Mouse (Mus musculus): Measurements from ENCODE around the gene Sema3a. TPM values are rescaled to one million over a fixed set of nuclear protein-coding genes. Genes with fewer than 3 reads are reported as not detected.

The Sema3a gene
- total RNA-seq, 2 experiments from 2014 or later: not detected

GRCm38 (mm10) chr5:13318728-13319429 lies 193.7 kb downstream of the Sema3a start:
- no peak for ATAC-seq (ENCODE audit: poor library complexity, severe bottlenecking)

DNA sequence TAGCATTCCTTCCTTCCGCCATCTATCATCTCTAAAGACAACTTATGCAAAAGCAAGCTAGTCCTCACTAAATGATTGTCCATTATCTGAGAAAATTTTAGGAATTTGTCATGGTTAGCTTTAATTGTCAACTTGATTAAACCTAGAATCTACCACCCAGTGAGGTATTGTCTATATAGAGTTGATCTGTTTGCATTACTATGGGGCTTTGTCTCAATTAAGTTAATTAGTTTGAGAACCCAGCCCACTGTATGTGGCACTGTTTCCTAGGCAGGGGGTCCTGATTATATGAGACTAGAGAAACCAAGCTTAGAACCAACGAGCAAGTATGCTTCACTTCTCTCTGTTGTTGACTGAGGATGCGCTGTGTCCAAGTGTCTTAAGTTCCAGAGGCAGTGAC lies 194.9 kb downstream of the Sema3a start:
- no peak for ATAC-seq (ENCODE audit: poor library complexity, severe bottlenecking)

DNA sequence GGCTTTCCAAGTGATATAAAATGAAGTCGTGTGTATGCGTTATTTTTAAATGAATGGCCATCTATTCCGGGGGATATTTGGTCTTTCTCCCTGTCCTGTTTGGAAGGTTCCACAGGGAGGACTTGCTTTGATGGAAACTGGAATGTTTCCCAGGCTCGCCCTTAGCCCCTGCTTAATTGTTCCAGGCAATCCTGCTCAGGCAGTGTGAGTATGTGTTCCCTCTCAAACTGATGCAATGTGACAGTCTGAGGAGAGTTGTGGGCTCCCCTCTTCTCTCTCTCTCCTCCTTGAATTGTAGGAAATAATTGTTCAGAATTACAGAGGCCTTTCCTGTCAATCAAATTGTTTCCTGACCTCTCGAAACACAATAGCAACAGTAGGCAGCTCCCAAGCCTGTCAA lies 202.1 kb downstream of the Sema3a start:
- no peak for ATAC-seq (ENCODE audit: poor library complexity, severe bottlenecking)

DNA sequence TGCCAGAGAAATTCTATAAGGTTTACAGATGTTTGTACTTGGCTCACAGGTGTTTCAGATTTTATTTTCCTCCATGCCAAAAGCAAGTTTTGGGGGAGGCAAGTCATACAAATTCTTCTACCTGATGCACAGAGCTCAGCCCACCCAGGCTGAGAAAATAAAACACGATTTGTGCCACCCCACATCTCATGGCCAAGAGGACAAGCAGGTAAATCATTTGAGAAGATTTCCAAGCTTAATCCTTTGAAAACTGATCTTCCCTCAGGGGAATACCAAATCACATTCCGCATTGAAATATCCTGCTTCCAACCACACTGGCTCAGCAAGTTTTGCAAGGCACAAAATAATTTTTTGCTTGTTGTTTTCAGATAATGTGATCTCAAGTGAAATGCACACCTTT lies 206.2 kb downstream of the Sema3a start:
- ATAC-seq (ENCODE audit: poor library complexity, severe bottlenecking): no peak

- no peak for ATAC-seq (ENCODE audit: poor library complexity, severe bottlenecking)
Observed at GRCm38 (mm10) chr5:13337665-13338064, 212.5 kb downstream of the Sema3a start.

- no peak for ATAC-seq (ENCODE audit: poor library complexity, severe bottlenecking)
Observed at GRCm38 (mm10) chr5:13347068-13347467, 221.9 kb downstream of the Sema3a start.

DNA sequence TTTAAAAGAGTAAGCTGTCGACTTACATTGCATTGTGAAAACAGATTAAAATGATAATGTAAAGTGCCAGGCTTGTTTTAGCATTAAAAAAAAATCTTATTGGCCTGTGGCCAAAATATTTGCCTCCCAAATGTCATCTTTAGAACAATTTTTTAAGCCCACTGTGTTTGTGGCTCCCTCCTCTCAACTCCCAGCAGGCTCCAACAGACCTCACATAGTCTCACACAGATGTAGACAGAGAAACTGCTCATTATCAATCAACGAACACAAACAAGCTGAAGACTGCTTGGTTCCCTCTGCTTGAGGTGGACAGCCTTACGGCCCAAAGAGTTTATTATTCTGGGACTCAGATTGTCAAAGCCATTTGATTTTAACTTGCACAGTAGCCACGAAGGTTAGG lies 226.4 kb downstream of the Sema3a start:
- no peak for ATAC-seq (ENCODE audit: poor library complexity, severe bottlenecking)

GRCm38 (mm10) chr5:13352995-13353394 lies 227.8 kb downstream of the Sema3a start:
- ATAC-seq (ENCODE audit: poor library complexity, severe bottlenecking): no peak

GRCm38 (mm10) chr5:13353539-13353938 lies 228.3 kb downstream of the Sema3a start:
- ATAC-seq (ENCODE audit: poor library complexity, severe bottlenecking): no peak

GRCm38 (mm10) chr5:13354913-13355312 lies 229.7 kb downstream of the Sema3a start:
- no peak for ATAC-seq (ENCODE audit: poor library complexity, severe bottlenecking)

- ATAC-seq (ENCODE audit: poor library complexity, severe bottlenecking): no peak
Observed at GRCm38 (mm10) chr5:13358770-13359169, 233.6 kb downstream of the Sema3a start.

DNA sequence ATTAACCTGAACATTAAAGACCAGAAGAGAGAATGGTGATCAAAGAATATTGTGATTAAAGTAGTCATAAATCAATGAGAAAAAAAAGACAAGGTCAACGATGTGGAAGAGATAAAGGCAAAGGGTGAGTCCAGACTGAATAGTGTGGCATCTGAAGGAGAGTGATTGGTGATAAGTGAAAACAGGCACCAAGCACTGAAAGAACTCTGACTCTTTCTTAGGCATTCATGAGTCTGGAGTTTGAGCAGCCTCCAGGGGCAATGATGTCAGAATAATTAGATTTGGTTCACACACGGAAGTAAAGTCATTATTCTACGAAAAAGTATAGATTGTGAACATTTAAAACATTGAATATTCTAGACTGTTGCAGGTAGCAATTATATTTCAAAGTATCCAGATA lies 235.5 kb downstream of the Sema3a start:
- ATAC-seq (ENCODE audit: poor library complexity, severe bottlenecking): no peak

- no peak for ATAC-seq (ENCODE audit: poor library complexity, severe bottlenecking)
Observed at GRCm38 (mm10) chr5:13365108-13365507, 239.9 kb downstream of the Sema3a start.

DNA sequence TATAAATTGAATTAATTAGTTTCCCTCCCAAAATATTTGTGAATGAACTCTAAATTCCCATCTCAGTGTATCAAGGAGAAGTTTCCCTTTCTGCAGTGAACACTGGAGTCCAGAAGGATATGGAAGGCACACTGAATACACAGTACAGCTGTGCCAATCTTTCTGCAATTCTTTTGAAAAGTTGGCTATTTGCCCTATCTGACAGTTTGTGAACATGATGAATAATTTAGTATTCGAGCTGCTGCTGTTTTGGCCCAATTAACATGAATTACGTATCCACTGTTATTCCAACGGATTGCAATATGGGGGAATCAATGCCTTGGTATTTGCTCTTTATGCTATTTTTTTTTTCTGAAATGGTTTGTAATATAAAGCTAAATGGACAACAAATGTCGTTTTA lies 254.0 kb downstream of the Sema3a start:
- no peak for ATAC-seq (ENCODE audit: poor library complexity, severe bottlenecking)

- no peak for ATAC-seq (ENCODE audit: poor library complexity, severe bottlenecking)
Observed at GRCm38 (mm10) chr5:13384047-13384446, 258.8 kb downstream of the Sema3a start.

DNA sequence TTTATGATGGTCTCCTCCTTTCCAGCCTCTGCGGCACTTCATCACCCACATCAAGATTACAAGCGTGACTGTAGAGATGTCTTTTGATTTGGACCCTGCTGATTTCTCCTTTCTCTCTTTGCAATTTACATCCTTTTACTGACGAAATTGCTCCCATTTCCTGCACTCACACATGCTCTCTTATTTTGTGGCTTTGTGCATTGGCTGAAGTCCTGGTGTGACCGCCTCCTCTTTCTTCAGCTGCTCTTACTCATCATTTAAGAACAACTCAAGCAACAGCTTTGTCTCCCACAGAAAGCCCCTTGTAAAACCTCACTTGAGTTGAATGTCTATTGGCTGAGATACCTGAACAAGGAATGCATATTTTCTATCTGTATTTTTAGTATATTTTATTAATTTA lies 259.5 kb downstream of the Sema3a start:
- ATAC-seq (ENCODE audit: poor library complexity, severe bottlenecking): no peak

DNA sequence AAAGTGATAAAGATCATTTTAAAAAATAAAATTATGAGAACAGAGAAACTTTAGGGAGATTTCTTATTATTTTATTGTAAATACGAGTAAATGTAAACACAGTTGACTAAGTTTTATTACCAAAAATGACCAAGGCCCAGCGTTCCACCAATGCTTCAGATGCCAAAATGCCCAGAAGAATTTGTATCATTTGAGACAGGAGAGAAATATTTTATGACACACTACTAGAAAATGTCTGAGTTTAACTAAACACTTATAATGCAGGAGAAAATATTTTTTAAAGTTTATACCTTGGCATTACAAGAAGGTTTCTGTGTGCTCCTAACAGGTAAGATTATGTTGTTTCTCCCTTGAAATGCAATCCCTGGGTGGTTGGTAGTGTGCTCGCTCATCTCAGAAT lies 261.4 kb downstream of the Sema3a start:
- no peak for ATAC-seq (ENCODE audit: poor library complexity, severe bottlenecking)

- ATAC-seq (ENCODE audit: poor library complexity, severe bottlenecking): no peak
Observed at GRCm38 (mm10) chr5:13387679-13388078, 262.5 kb downstream of the Sema3a start.

- no peak for ATAC-seq (ENCODE audit: poor library complexity, severe bottlenecking)
Observed at GRCm38 (mm10) chr5:13389995-13390394, 264.8 kb downstream of the Sema3a start.

DNA sequence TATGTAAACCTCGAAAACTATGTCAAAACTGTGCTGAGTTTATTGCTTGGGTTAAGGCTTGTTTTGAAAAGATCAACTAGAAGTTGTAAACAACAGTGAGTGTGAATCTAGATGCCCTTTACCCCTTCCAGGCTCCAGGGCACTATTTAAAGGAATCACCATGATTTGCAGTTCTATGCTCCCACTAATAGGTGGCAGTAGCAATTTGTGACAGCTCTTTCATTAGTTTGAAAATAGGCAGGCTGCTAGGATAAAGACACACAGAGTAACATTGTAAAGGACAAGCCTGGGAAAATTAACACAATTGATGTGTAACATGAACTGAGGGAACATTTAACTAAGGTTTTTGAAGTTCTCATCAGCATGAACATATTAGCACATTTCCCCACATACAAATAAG lies 280.2 kb downstream of the Sema3a start:
- no peak for ATAC-seq (ENCODE audit: poor library complexity, severe bottlenecking)

GRCm38 (mm10) chr5:13406131-13406530 lies 280.9 kb downstream of the Sema3a start:
- no peak for ATAC-seq (ENCODE audit: poor library complexity, severe bottlenecking)

- ATAC-seq (ENCODE audit: poor library complexity, severe bottlenecking): no peak
Observed at GRCm38 (mm10) chr5:13411920-13412319, 286.7 kb downstream of the Sema3a start.

GRCm38 (mm10) chr5:13413915-13414525 lies 288.8 kb downstream of the Sema3a start:
- ATAC-seq (ENCODE audit: poor library complexity, severe bottlenecking): no peak

All from megakaryocyte, adult 5-6 weeks (primary cell).